Mouse (Mus musculus) heart, postnatal 0 days (tissue): ENCODE results near the gene Csnk1g2. TPM values are rescaled to one million over a fixed set of nuclear protein-coding genes. Genes with fewer than 3 reads are reported as not detected.

ENCODE experiments used
- ATAC-seq: fragments of 200-750 bp; cut with Nextera tagmentation; 2 replicates; pipeline ENCODE4 v1.8.0; 2017; ENCODE audit warnings: low read depth, moderate number of reproducible peaks, moderate library complexity; ENCODE audit not compliant: insufficient read depth
- DNase-seq: peaks from one replicate; pipeline ENCODE4 v3.0.0-alpha.2; 2016; ENCODE audit warnings: low spot score
- H3K27ac ChIP-seq: fragments of 300-500 bp; sonication (generic); 2 replicates; pipeline ENCODE4 v1.5.1; 2014; ENCODE audit warnings: low read depth, mild to moderate bottlenecking
- H3K27me3 ChIP-seq: fragments of 300-500 bp; sonication (generic); 2 replicates; pipeline ENCODE4 v1.6.1; 2014; ENCODE audit warnings: low read length, mixed read lengths; ENCODE audit not compliant: control insufficient read depth, insufficient read depth
- H3K36me3 ChIP-seq: fragments of 300-500 bp; sonication (generic); replicated peaks from 2 replicates; pipeline ENCODE4 v1.6.1; 2014; ENCODE audit warnings: low read length, mixed read lengths; ENCODE audit not compliant: control insufficient read depth, insufficient read depth
- H3K4me1 ChIP-seq: fragments of 300-500 bp; sonication (generic); 2 replicates; pipeline ENCODE4 v1.6.1; 2014; ENCODE audit warnings: antibody characterized with exemption; ENCODE audit not compliant: control insufficient read depth, insufficient read depth
- H3K4me2 ChIP-seq: fragments of 300-500 bp; sonication (generic); 2 replicates; pipeline ENCODE4 v1.6.1; 2014; ENCODE audit warnings: low read depth, mild to moderate bottlenecking, low read length, moderate library complexity
- H3K4me3 ChIP-seq: fragments of 300-500 bp; sonication (generic); 2 replicates; pipeline ENCODE4 v1.5.1; 2014; ENCODE audit warnings: low read depth, low read length
- H3K9ac ChIP-seq: fragments of 300-500 bp; sonication (generic); replicated peaks from 2 replicates; pipeline ENCODE4 v1.6.1; 2014; ENCODE audit warnings: low read depth, low read length, mixed read lengths
- H3K9me3 ChIP-seq: fragments of 300-500 bp; sonication (generic); replicated peaks from 2 replicates; pipeline ENCODE4 v1.6.1; 2016; ENCODE audit warnings: low read length; ENCODE audit not compliant: control insufficient read depth
- CTCF ChIP-seq: IDR thresholded peaks from 2 replicates; pipeline ENCODE4 v1.5.1; 2016; ENCODE audit warnings: antibody characterized with exemption, control low read depth, low read depth
- EP300 ChIP-seq: IDR thresholded peaks from 2 replicates; pipeline ENCODE4 v1.6.1; 2016; ENCODE audit warnings: antibody characterized with exemption, low read depth
- WGBS: fragments of 180-500 bp; shearing (Covaris S2); extraction: QIAGEN DNeasy Blood & Tissue Kit; methylation state at CpG from one replicate; pipeline ENCODE4 v1.1.7; 2014; 5-methylcytosine and 5-hydroxymethylcytosine counted together
- microRNA-seq: library from miRNA; unstranded; fragments of <30 nt; microRNA quantifications from one replicate; pipeline ENCODE4, GENCODE M21; 2016
- polyA plus RNA-seq: library from polyadenylated mRNA; unstranded; fragments of >200 nt; fragmentation: Nextera tagmentation; extraction: Ambion mirVana; gene quantifications from 2 replicates; pipeline ENCODE4 v1.2.1, GENCODE M21; 2015
- total RNA-seq: library from RNA; depleted of rRNA; stranded (reverse); fragments of >200 nt; gene quantifications from 2 replicates; pipeline ENCODE4 v1.2.3, GENCODE M21; 2014; ENCODE audit warnings: low replicate concordance; rRNA removed

Gene Csnk1g2
- total and polyA plus RNA-seq, 2 experiments from 2014 or later = 75.6 to 141 TPM

DNA sequence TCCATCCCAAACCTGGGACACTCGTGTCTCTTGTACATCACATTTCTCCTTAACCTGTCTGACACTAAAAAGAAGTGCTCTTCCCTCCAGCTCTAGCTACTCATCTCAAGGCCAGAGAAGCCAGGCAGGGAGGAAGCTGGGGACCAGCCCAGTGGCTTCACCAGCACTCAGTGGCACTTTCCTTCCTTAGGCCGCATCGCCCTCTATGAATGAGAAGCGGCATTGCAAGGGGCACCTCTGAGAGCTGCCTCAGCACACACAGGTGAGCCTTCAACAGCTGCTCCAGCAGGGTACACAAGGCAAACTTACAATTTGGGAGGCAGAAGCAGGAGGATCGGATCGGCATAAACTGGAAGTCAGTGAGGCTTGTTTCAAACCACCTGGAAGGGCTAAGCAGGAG, 61.6 kb downstream of the Csnk1g2 start:
- H3K9me3 ChIP-seq = no peaks in the 10 kb centered on the region
- no peak overlapping the region for H3K4me2 ChIP-seq
- WGBS = 56% methylated on average over 6 of the region's 6 CpGs
- TF ChIP-seq EP300 (no peak), CTCF (peak; percentile 90)
- H3K4me3 ChIP-seq = no peak overlapping the region
- no peaks in the 10 kb centered on the region for H3K27me3 ChIP-seq
- H3K27ac ChIP-seq = no peak overlapping the region
- no peak; the same call in 1 of the 2 replicates for ATAC-seq
- peaks cover 11% of the 10 kb centered on the region for H3K4me1 ChIP-seq
- no peak overlapping the region for H3K9ac ChIP-seq
- peak; percentile 74 for DNase-seq
- H3K36me3 ChIP-seq = peaks cover 17% of the 10 kb centered on the region

DNA sequence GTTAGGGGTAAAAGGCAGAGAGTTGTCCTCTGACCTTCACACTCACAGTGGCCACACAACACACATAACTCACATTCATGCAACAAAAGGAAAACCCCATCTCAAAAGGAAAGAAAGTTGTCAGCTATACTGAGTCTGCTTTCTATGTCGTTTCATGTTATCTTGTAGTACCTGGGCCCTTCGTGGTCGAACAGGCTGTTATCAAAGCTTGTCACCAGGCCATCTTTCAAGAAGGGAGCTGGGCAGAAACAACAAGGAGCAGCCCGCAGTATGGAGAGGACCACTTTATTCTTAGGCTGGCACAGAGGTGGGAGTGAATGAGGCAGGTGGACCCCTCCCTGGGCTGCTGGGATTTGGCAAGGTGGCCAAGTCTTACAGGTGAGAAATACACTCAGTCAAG, 62.3 kb downstream of the Csnk1g2 start:
- DNase-seq = no peak
- Histone ChIP-seq H3K27ac (no peak overlapping the region), H3K4me3 (no peak overlapping the region), H3K27me3 (no peaks in the 10 kb centered on the region), H3K9me3 (no peaks in the 10 kb centered on the region), H3K4me1 (peaks cover 5% of the 10 kb centered on the region; the same call in 1 of the 2 replicates), H3K4me2 (no peak overlapping the region), H3K36me3 (peaks cover 25% of the 10 kb centered on the region), H3K9ac (no peak overlapping the region)
- no peak for ATAC-seq
- TF ChIP-seq CTCF = no peak
- TF ChIP-seq EP300 = no peak
- 44% methylated on average over 4 of the region's 4 CpGs for WGBS

DNA sequence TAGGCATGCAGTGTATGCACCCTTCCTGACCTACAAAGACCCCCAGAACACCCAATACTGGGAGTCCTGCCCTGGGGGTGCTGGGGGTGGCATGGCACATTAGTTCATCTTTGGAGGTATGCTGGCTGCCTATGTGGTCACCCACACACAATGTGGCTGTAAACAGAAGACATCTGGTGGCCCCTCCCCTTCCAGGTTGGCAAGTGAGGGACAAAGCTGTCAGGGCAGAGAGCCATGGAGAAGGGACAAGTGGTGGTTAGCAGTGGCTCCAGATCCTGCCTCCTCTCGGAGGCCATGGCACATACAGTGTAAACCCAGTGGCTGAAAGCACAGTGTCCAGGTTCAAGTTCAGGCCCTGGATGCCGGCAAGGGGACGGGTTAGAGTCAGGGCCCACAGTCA, 64.0 kb downstream of the Csnk1g2 start:
- Histone ChIP-seq H3K4me2 (no peak overlapping the region), H3K36me3 (peaks cover 41% of the 10 kb centered on the region), H3K9me3 (no peaks in the 10 kb centered on the region), H3K4me1 (no peaks in the 10 kb centered on the region), H3K4me3 (no peak overlapping the region), H3K9ac (no peak overlapping the region), H3K27ac (no peak overlapping the region), H3K27me3 (no peaks in the 10 kb centered on the region)
- no peak for ATAC-seq
- DNase-seq = no peak
- TF ChIP-seq EP300 (no peak), CTCF (no peak)
- 91% methylated on average over 3 of the region's 3 CpGs for WGBS

DNA sequence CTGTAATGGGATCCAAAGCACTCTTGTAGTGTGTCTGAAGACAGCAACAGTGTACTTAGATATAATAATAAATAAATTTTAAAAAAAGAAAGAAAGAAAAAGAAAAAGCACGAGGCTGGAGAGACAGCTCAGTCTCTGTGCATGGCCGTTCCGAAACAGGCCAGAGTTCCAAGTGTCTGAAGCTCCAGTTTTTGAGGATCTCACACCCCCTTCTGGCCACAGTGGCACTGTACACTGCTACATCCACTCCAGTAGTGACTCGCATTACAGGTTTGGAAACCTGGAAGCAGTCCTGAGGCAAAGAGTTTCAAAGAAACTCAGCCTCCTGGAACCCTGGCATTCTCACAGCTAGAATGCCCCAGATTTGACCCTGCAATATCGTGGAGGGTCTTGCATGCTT, 65.2 kb downstream of the Csnk1g2 start:
- no peak overlapping the region for H3K4me3 ChIP-seq
- H3K9ac ChIP-seq = no peak overlapping the region
- WGBS = 25% methylated on average over 5 of the region's 5 CpGs
- no peak overlapping the region for H3K27ac ChIP-seq
- no peak for TF ChIP-seq EP300
- peak; percentile 87 for TF ChIP-seq CTCF
- no peak overlapping the region for H3K4me2 ChIP-seq
- ATAC-seq (peak; percentile 83), DNase-seq (peak; percentile 77)
- H3K27me3 ChIP-seq = no peaks in the 10 kb centered on the region
- no peaks in the 10 kb centered on the region for H3K9me3 ChIP-seq
- no peaks in the 10 kb centered on the region for H3K4me1 ChIP-seq
- H3K36me3 ChIP-seq = peaks cover 42% of the 10 kb centered on the region

Small RNA genes lying within 50 kb of the gene (microRNA-seq; reads per million reads assigned to microRNA genes)
- gene Mir6912 = not detected

Other genes with a start within 250 kb of the Csnk1g2 start
- 20.0 and 26.4 TPM in 2 replicates for gene Mex3d, start 235.2 kb upstream of the Csnk1g2 start, total RNA-seq
- 2.2 and 2.9 TPM in 2 replicates for gene Mex3d, start 235.2 kb upstream of the Csnk1g2 start, polyA plus RNA-seq
- 35.1 and 35.3 TPM in 2 replicates for gene Mbd3, start 223.3 kb upstream of the Csnk1g2 start, total RNA-seq
- gene Mbd3, start 223.3 kb upstream of the Csnk1g2 start, polyA plus RNA-seq = 75.6 and 78.0 TPM in 2 replicates
- 1,589 and 2,020 TPM in 2 replicates for gene Uqcr11, start 216.0 kb upstream of the Csnk1g2 start, total RNA-seq
- gene Uqcr11, start 216.0 kb upstream of the Csnk1g2 start, polyA plus RNA-seq = 3,128 and 3,343 TPM in 2 replicates
- gene Tcf3, start 189.2 kb upstream of the Csnk1g2 start, total RNA-seq = 77.8 and 91.4 TPM in 2 replicates
- 20.1 and 20.6 TPM in 2 replicates for gene Tcf3, start 189.2 kb upstream of the Csnk1g2 start, polyA plus RNA-seq
- gene Onecut3, start 128.0 kb upstream of the Csnk1g2 start, total RNA-seq = not detected in 2 replicates
- not detected in 2 replicates for gene Onecut3, start 128.0 kb upstream of the Csnk1g2 start, polyA plus RNA-seq
- not detected in 2 replicates for gene Atp8b3, start 83.7 kb upstream of the Csnk1g2 start, total RNA-seq
- gene Atp8b3, start 83.7 kb upstream of the Csnk1g2 start, polyA plus RNA-seq = not detected in 2 replicates
- gene Rexo1, start 61.3 kb upstream of the Csnk1g2 start, total RNA-seq = 13.1 and 17.6 TPM in 2 replicates
- gene Rexo1, start 61.3 kb upstream of the Csnk1g2 start, polyA plus RNA-seq = 7.6 TPM in 2 replicates
- 9.3 TPM in 2 replicates for gene Klf16, start 45.5 kb upstream of the Csnk1g2 start, total RNA-seq
- 3.1 and 3.5 TPM in 2 replicates for gene Klf16, start 45.5 kb upstream of the Csnk1g2 start, polyA plus RNA-seq
- 194 and 462 TPM in 2 replicates for gene Abhd17a, start 32.5 kb upstream of the Csnk1g2 start, total RNA-seq
- 88.2 and 88.6 TPM in 2 replicates for gene Abhd17a, start 32.5 kb upstream of the Csnk1g2 start, polyA plus RNA-seq
- 25.8 and 44.5 TPM in 2 replicates for gene Scamp4, start 20.0 kb upstream of the Csnk1g2 start, total RNA-seq
- 39.2 and 39.8 TPM in 2 replicates for gene Scamp4, start 20.0 kb upstream of the Csnk1g2 start, polyA plus RNA-seq
- 1.6 and 4.5 TPM in 2 replicates for gene Adat3, start 20.0 kb upstream of the Csnk1g2 start, total RNA-seq
- gene Adat3, start 20.0 kb upstream of the Csnk1g2 start, polyA plus RNA-seq = 1.8 and 2.7 TPM in 2 replicates
- gene Gm49322, start 16.8 kb upstream of the Csnk1g2 start, total RNA-seq = 0.23 and 1.3 TPM in 2 replicates
- 0.33 and 0.38 TPM in 2 replicates for gene Gm49322, start 16.8 kb upstream of the Csnk1g2 start, polyA plus RNA-seq
- gene Btbd2, start 34.2 kb downstream of the Csnk1g2 start, total RNA-seq = 92.2 and 108 TPM in 2 replicates
- 36.7 and 40.6 TPM in 2 replicates for gene Btbd2, start 34.2 kb downstream of the Csnk1g2 start, polyA plus RNA-seq
- gene Mknk2, start 55.3 kb downstream of the Csnk1g2 start, total RNA-seq = 150 and 174 TPM in 2 replicates
- 76.9 and 78.3 TPM in 2 replicates for gene Mknk2, start 55.3 kb downstream of the Csnk1g2 start, polyA plus RNA-seq
- gene Mob3a, start 79.1 kb downstream of the Csnk1g2 start, total RNA-seq = 15.0 and 15.6 TPM in 2 replicates
- 10.8 and 11.5 TPM in 2 replicates for gene Mob3a, start 79.1 kb downstream of the Csnk1g2 start, polyA plus RNA-seq
- gene Izumo4, start 79.3 kb downstream of the Csnk1g2 start, total RNA-seq = 6.6 and 6.9 TPM in 2 replicates
- gene Izumo4, start 79.3 kb downstream of the Csnk1g2 start, polyA plus RNA-seq = 3.6 and 7.3 TPM in 2 replicates
- gene Ap3d1, start 119.4 kb downstream of the Csnk1g2 start, total RNA-seq = 72.7 and 77.9 TPM in 2 replicates
- gene Ap3d1, start 119.4 kb downstream of the Csnk1g2 start, polyA plus RNA-seq = 31.6 and 34.3 TPM in 2 replicates
- 19.4 and 32.8 TPM in 2 replicates for gene Dot1l, start 132.4 kb downstream of the Csnk1g2 start, total RNA-seq
- 13.1 and 14.0 TPM in 2 replicates for gene Dot1l, start 132.4 kb downstream of the Csnk1g2 start, polyA plus RNA-seq
- 8.8 and 12.7 TPM in 2 replicates for gene Sf3a2, start 175.4 kb downstream of the Csnk1g2 start, total RNA-seq
- gene Sf3a2, start 175.4 kb downstream of the Csnk1g2 start, polyA plus RNA-seq = 25.2 and 26.0 TPM in 2 replicates
- gene Plekhj1, start 175.8 kb downstream of the Csnk1g2 start, total RNA-seq = 29.3 and 50.6 TPM in 2 replicates
- 41.8 and 44.4 TPM in 2 replicates for gene Plekhj1, start 175.8 kb downstream of the Csnk1g2 start, polyA plus RNA-seq
- 4.0 TPM in 1 of 2 replicates, not detected in the other for gene Amh, start 182.4 kb downstream of the Csnk1g2 start, total RNA-seq
- gene Amh, start 182.4 kb downstream of the Csnk1g2 start, polyA plus RNA-seq = 0.18 and 0.22 TPM in 2 replicates
- 2.2 TPM in 1 of 2 replicates, not detected in the other for gene Jsrp1, start 190.7 kb downstream of the Csnk1g2 start, total RNA-seq
- 2.3 and 2.7 TPM in 2 replicates for gene Jsrp1, start 190.7 kb downstream of the Csnk1g2 start, polyA plus RNA-seq
- gene Oaz1, start 203.8 kb downstream of the Csnk1g2 start, total RNA-seq = 2,373 and 2,460 TPM in 2 replicates
- 1,975 and 1,990 TPM in 2 replicates for gene Oaz1, start 203.8 kb downstream of the Csnk1g2 start, polyA plus RNA-seq
- gene Lingo3, start 221.2 kb downstream of the Csnk1g2 start, total RNA-seq = 0.92 and 4.2 TPM in 2 replicates
- gene Lingo3, start 221.2 kb downstream of the Csnk1g2 start, polyA plus RNA-seq = 1.1 and 1.5 TPM in 2 replicates
- gene Lsm7, start 232.4 kb downstream of the Csnk1g2 start, total RNA-seq = 71.8 and 118 TPM in 2 replicates
- gene Lsm7, start 232.4 kb downstream of the Csnk1g2 start, polyA plus RNA-seq = 160 and 162 TPM in 2 replicates
- 35.7 and 44.4 TPM in 2 replicates for gene Sppl2b, start 232.4 kb downstream of the Csnk1g2 start, total RNA-seq
- gene Sppl2b, start 232.4 kb downstream of the Csnk1g2 start, polyA plus RNA-seq = 23.3 and 24.2 TPM in 2 replicates
- not detected in 2 replicates for gene Tmprss9, start 249.0 kb downstream of the Csnk1g2 start, total RNA-seq
- gene Tmprss9, start 249.0 kb downstream of the Csnk1g2 start, polyA plus RNA-seq = 0.03 TPM in 1 of 2 replicates, not detected in the other